Mouse (Mus musculus) CH12.LX (cell line): ENCODE measurements around the gene Rpl7l1. TPM values are rescaled to one million over a fixed set of nuclear protein-coding genes. Genes with fewer than 3 reads are reported as not detected.
A peak's percentile ranks its signal among the peaks of the same experiment; 100 is the strongest.

ENCODE experiments used
- DNase-seq: peaks from one replicate; pipeline ENCODE4 v3.0.0-alpha.2; 2013; ENCODE audit errors: extremely low read depth
- H3K27ac ChIP-seq: 2 replicates; pipeline ENCODE4 v1.5.1; 2012; ENCODE audit warnings: low read depth, mild to moderate bottlenecking, control low read depth, moderate library complexity; ENCODE audit not compliant: insufficient read depth
- H3K27me3 ChIP-seq: replicated peaks from 2 replicates; pipeline ENCODE3; 2012; ENCODE audit warnings: inconsistent platforms
- H3K36me3 ChIP-seq, 2 experiments: replicated peaks in 1 of 2; 2 replicates each; pipeline versions ENCODE3 to v1.6.1; 2012; ENCODE audit warnings: inconsistent platforms in 1 of 2, low read length in 1 of 2, mild to moderate bottlenecking in 1 of 2, mixed read lengths in 1 of 2, moderate library complexity in 1 of 2; ENCODE audit not compliant: control insufficient read depth in 1 of 2, insufficient read depth in 1 of 2
- H3K4me1 ChIP-seq, 2 experiments: 2 replicates each; pipeline ENCODE4 v1.6.1; 2012; ENCODE audit warnings: inconsistent platforms in 1 of 2, moderate library complexity in 1 of 2; ENCODE audit not compliant: insufficient read depth in 2 of 2, control insufficient read depth in 1 of 2
- H3K4me2 ChIP-seq: 2 replicates; pipeline ENCODE4 v1.6.1; 2012; ENCODE audit warnings: low read depth, mild to moderate bottlenecking, control low read depth; ENCODE audit not compliant: poor library complexity, insufficient read depth, severe bottlenecking
- H3K4me3 ChIP-seq, 3 experiments: fragments of 150-350 bp in 1 of 3; sonication (generic) in 1 of 3; replicated peaks in 1 of 3; 2 replicates each; pipeline versions ENCODE3 to v1.5.1; 2011 to 2012; ENCODE audit warnings: low read depth in 2 of 3, low read length in 2 of 3, mild to moderate bottlenecking in 2 of 3, moderate library complexity in 2 of 3, control low read depth in 1 of 3, improper control_type of control experiment in 1 of 3, inconsistent platforms in 1 of 3, mixed read lengths in 1 of 3; ENCODE audit not compliant: poor library complexity in 1 of 3
- H3K79me2 ChIP-seq: replicated peaks from 2 replicates; pipeline ENCODE4 v1.6.1; 2012; ENCODE audit warnings: mild to moderate bottlenecking, moderate library complexity; ENCODE audit not compliant: control insufficient read depth, poor library complexity, insufficient read depth, severe bottlenecking; ENCODE audit errors: extremely low read depth
- H3K9ac ChIP-seq: 2 replicates; pipeline ENCODE4 v1.6.1; 2012; ENCODE audit warnings: low read depth, mild to moderate bottlenecking, control low read depth, moderate library complexity; ENCODE audit not compliant: insufficient read depth
- H3K9me3 ChIP-seq: replicated peaks from 2 replicates; pipeline ENCODE3; 2012; ENCODE audit warnings: low read length, inconsistent platforms, mixed read lengths
- BHLHE40 ChIP-seq: IDR thresholded peaks from 2 replicates; pipeline ENCODE4 v1.6.1; 2011; ENCODE audit warnings: mild to moderate bottlenecking, low read depth, low read length, improper control_type of control experiment
- CHD1 ChIP-seq: IDR thresholded peaks from 2 replicates; pipeline ENCODE4 v1.6.1; 2012; ENCODE audit warnings: low read depth, low read length, improper control_type of control experiment, inconsistent platforms
- CHD2 ChIP-seq: IDR thresholded peaks from 2 replicates; pipeline ENCODE4 v1.6.1; 2011; ENCODE audit warnings: low read length, improper control_type of control experiment
- E2F4 ChIP-seq: IDR thresholded peaks from 2 replicates; pipeline ENCODE4 v1.6.1; 2011; ENCODE audit warnings: low read depth, low read length, improper control_type of control experiment; ENCODE audit not compliant: insufficient replicate concordance
- ELF1 ChIP-seq: IDR thresholded peaks from 2 replicates; pipeline ENCODE4 v1.6.1; 2014; ENCODE audit warnings: low read depth, mild to moderate bottlenecking, inconsistent platforms, low read length, improper control_type of control experiment
- EP300 ChIP-seq: IDR thresholded peaks from 2 replicates; pipeline ENCODE4 v1.6.1; 2011; ENCODE audit warnings: low read length, improper control_type of control experiment
- ETS1 ChIP-seq: conservative IDR thresholded peaks from 2 replicates; pipeline ENCODE4 v1.6.1; 2012; ENCODE audit warnings: low read depth, mild to moderate bottlenecking, inconsistent platforms, low read length, improper control_type of control experiment, moderate library complexity
- GABPA ChIP-seq: IDR thresholded peaks from 2 replicates; pipeline ENCODE4 v1.6.1; 2012; ENCODE audit warnings: low read depth, low read length, improper control_type of control experiment, inconsistent platforms; ENCODE audit not compliant: insufficient replicate concordance
- HCFC1 ChIP-seq: IDR thresholded peaks from 2 replicates; pipeline ENCODE4 v1.6.1; 2012; ENCODE audit warnings: low read depth, mild to moderate bottlenecking, inconsistent platforms, low read length, improper control_type of control experiment
- IRF4 ChIP-seq: IDR thresholded peaks from 2 replicates; pipeline ENCODE4 v1.6.1; 2014; ENCODE audit warnings: low read depth, mild to moderate bottlenecking, inconsistent platforms, low read length, improper control_type of control experiment
- JUN ChIP-seq: IDR thresholded peaks from 2 replicates; pipeline ENCODE4 v1.6.1; 2011; ENCODE audit warnings: low read depth, mild to moderate bottlenecking, low read length, improper control_type of control experiment, moderate library complexity; ENCODE audit not compliant: insufficient read depth
- JUND ChIP-seq: conservative IDR thresholded peaks from 2 replicates; pipeline ENCODE4 v1.6.1; 2011; ENCODE audit warnings: low read depth, low read length, improper control_type of control experiment
- KAT2A ChIP-seq: IDR thresholded peaks from 2 replicates; pipeline ENCODE4 v1.6.1; 2012; ENCODE audit warnings: low read length, improper control_type of control experiment, inconsistent platforms; ENCODE audit not compliant: insufficient replicate concordance
- MAFK ChIP-seq: IDR thresholded peaks from 2 replicates; pipeline ENCODE4 v1.6.1; 2011; ENCODE audit warnings: low read length, improper control_type of control experiment; ENCODE audit not compliant: insufficient replicate concordance
- MAX ChIP-seq: IDR thresholded peaks from 2 replicates; pipeline ENCODE4 v1.6.1; 2011; ENCODE audit warnings: low read length, improper control_type of control experiment
- MEF2A ChIP-seq: IDR thresholded peaks from 2 replicates; pipeline ENCODE4 v1.6.1; 2014; ENCODE audit warnings: low read depth, mild to moderate bottlenecking, inconsistent platforms, low read length, improper control_type of control experiment, borderline replicate concordance
- MXI1 ChIP-seq: IDR thresholded peaks from 2 replicates; pipeline ENCODE4 v1.6.1; 2011; ENCODE audit warnings: mild to moderate bottlenecking, low read depth, low read length, improper control_type of control experiment
- MYC ChIP-seq: IDR thresholded peaks from 2 replicates; pipeline ENCODE4 v1.6.1; 2011; ENCODE audit warnings: low read depth, mild to moderate bottlenecking, improper control_type of control experiment, low read length
- NRF1 ChIP-seq: IDR thresholded peaks from 2 replicates; pipeline ENCODE4 v1.6.1; 2014; ENCODE audit warnings: low read depth, mild to moderate bottlenecking, inconsistent platforms, low read length, improper control_type of control experiment, moderate library complexity
- PAX5 ChIP-seq: IDR thresholded peaks from 2 replicates; pipeline ENCODE4 v1.6.1; 2012; ENCODE audit warnings: low read length, inconsistent platforms, mixed read lengths
- POLR2A ChIP-seq: IDR thresholded peaks from 2 replicates; pipeline ENCODE4 v1.6.1; 2011; ENCODE audit warnings: low read depth, mild to moderate bottlenecking, improper control_type of control experiment, low read length
- POLR2AphosphoS2 ChIP-seq: IDR thresholded peaks from 2 replicates; pipeline ENCODE4 v1.6.1; 2011; ENCODE audit warnings: low read depth, low read length, improper control_type of control experiment
- RAD21 ChIP-seq: IDR thresholded peaks from 2 replicates; pipeline ENCODE4 v1.6.1; 2011; ENCODE audit warnings: low read depth, mild to moderate bottlenecking, low read length, improper control_type of control experiment, moderate library complexity
- RCOR1 ChIP-seq: conservative IDR thresholded peaks from 2 replicates; pipeline ENCODE4 v1.6.1; 2012; ENCODE audit warnings: low read depth, mild to moderate bottlenecking, inconsistent platforms, low read length, improper control_type of control experiment
- SIN3A ChIP-seq: IDR thresholded peaks from 2 replicates; pipeline ENCODE4 v1.6.1; 2012; ENCODE audit warnings: low read length, improper control_type of control experiment, inconsistent platforms
- SMC3 ChIP-seq: IDR thresholded peaks from 2 replicates; pipeline ENCODE4 v1.6.1; 2011; ENCODE audit warnings: low read depth, low read length, improper control_type of control experiment
- TBP ChIP-seq: conservative IDR thresholded peaks from 2 replicates; pipeline ENCODE4 v1.6.1; 2011; ENCODE audit warnings: low read depth, low read length, improper control_type of control experiment
- TCF12 ChIP-seq: IDR thresholded peaks from 2 replicates; pipeline ENCODE4 v1.6.1; 2014; ENCODE audit warnings: low read depth, mild to moderate bottlenecking, inconsistent platforms, low read length, improper control_type of control experiment
- USF2 ChIP-seq: conservative IDR thresholded peaks from 2 replicates; pipeline ENCODE4 v1.6.1; 2011; ENCODE audit warnings: low read depth, low read length, improper control_type of control experiment
- ZC3H11A ChIP-seq: IDR thresholded peaks from 2 replicates; pipeline ENCODE4 v1.6.1; 2012; ENCODE audit warnings: low read depth, mild to moderate bottlenecking, inconsistent platforms, low read length, improper control_type of control experiment
- ZMIZ1 ChIP-seq: IDR thresholded peaks from 2 replicates; pipeline ENCODE4 v1.6.1; 2012; ENCODE audit warnings: low read depth, mild to moderate bottlenecking, inconsistent platforms, low read length, improper control_type of control experiment
- ZNF384 ChIP-seq: IDR thresholded peaks from 2 replicates; pipeline ENCODE4 v1.6.1; 2012; ENCODE audit warnings: low read depth, low read length, improper control_type of control experiment, inconsistent platforms
- dilution Hi-C: fragments of 300-500 bp; cut with MboI; formaldehyde crosslinking; loops from 2 replicates; pipeline ENCODE4 v1.14.3; 2020; ENCODE audit warnings: low sequenced_read_pairs; ENCODE audit not compliant: extremely low pct_unique_long_range_greater_than_20kb, extremely low pct_ligation_motif_present
- in situ Hi-C: fragments of 300-500 bp; cut with MboI; formaldehyde crosslinking; loops from 3 replicates; pipeline ENCODE4 v1.14.3; 2019; ENCODE audit warnings: low sequenced_read_pairs, low pct_ligation_motif_present, low pct_unique_long_range_greater_than_20kb, mixed read lengths
- polyA plus RNA-seq: library from polyadenylated mRNA; unstranded; fragments of >175 nt; gene quantifications from 2 replicates; pipeline ENCODE4 v1.2.1, GENCODE M21; 2012; ENCODE audit warnings: low read depth; ENCODE audit not compliant: insufficient read length
- total RNA-seq, 2 experiments: library from RNA; depleted of rRNA; stranded (reverse); fragments of 300-350 nt in 1 of 2; fragments of >200 nt in 1 of 2; gene quantifications; 2 replicates each; pipeline ENCODE4 v1.2.3; 2012 to 2014

Rpl7l1 gene
- total and polyA plus RNA-seq, 3 experiments: 160 to 296 (median 261) TPM

- H3K36me3 ChIP-seq: peaks cover 17 to 26% of the 10 kb centered on the region in 2 experiments
- dilution Hi-C loops: no loop called here
- H3K4me2 ChIP-seq: peak overlapping the region; percentile 88
- no peak for DNase-seq
- no peaks in the 10 kb centered on the region for H3K27me3 ChIP-seq
- H3K27ac ChIP-seq: peak overlapping the region; percentile 99
- TF ChIP-seq ELF1 (no peak), MXI1 (peak; percentile 54; the same call in 1 of the 2 replicates), E2F4 (no peak), RCOR1 (no peak), JUN (no peak), JUND (no peak), MYC (peak; percentile 92), POLR2AphosphoS2 (no peak), USF2 (no peak), MAX (peak; percentile 73; the same call in 1 of the 2 replicates), ZMIZ1 (no peak)
- peaks cover 34% of the 10 kb centered on the region for H3K79me2 ChIP-seq
- peaks cover 17 to 47% of the 10 kb centered on the region in 2 experiments for H3K4me1 ChIP-seq
- in situ Hi-C loops: no loop called here
- peak overlapping the region; percentile 44 to 73 (median 61) for H3K4me3 ChIP-seq
- H3K9ac ChIP-seq: peak overlapping the region; percentile 75
- H3K9me3 ChIP-seq: peaks cover 13% of the 10 kb centered on the region
These were observed 31.9 kb downstream of the Rpl7l1 start for GRCm38 (mm10) chr17:46750580-46750979.

- Histone ChIP-seq H3K9ac (peak overlapping the region; percentile 75), H3K9me3 (peaks cover 8% of the 10 kb centered on the region), H3K79me2 (peaks cover 34% of the 10 kb centered on the region), H3K4me1 (peaks cover 19 to 59% of the 10 kb centered on the region in 2 experiments), H3K4me3 (peak overlapping the region in 1 of 3 experiments; percentile 73), H3K27ac (peak overlapping the region; percentile 92), H3K4me2 (peak overlapping the region; percentile 88), H3K36me3 (peaks cover 24 to 33% of the 10 kb centered on the region in 2 experiments), H3K27me3 (no peaks in the 10 kb centered on the region)
- peak; percentile 87 for DNase-seq
- dilution Hi-C loops (no loop called here), in situ Hi-C loops (no loop called here)
- TF ChIP-seq SMC3 (no peak), ZNF384 (no peak), PAX5 (no peak), ELF1 (no peak), CHD2 (no peak), TCF12 (peak; percentile 89), KAT2A (no peak), ZC3H11A (no peak), USF2 (no peak), RAD21 (no peak), EP300 (peak; percentile 47), SIN3A (no peak; the same call in 1 of the 2 replicates), JUN (no peak; the same call in 1 of the 2 replicates), MAFK (no peak), BHLHE40 (peak; percentile 92), POLR2A (peak; percentile 77), MXI1 (peak; percentile 79; the same call in 1 of the 2 replicates), E2F4 (no peak), TBP (peak; percentile 86; the same call in 1 of the 2 replicates), JUND (no peak), MEF2A (peak; percentile 79; the same call in 1 of the 2 replicates), HCFC1 (no peak), CHD1 (no peak), GABPA (no peak), IRF4 (peak; percentile 82), ETS1 (peak; percentile 85), MYC (0 out of 2 replicates have a peak, but pooled peaks have one; percentile 59), NRF1 (peak; percentile 43; the same call in 1 of the 2 replicates), POLR2AphosphoS2 (no peak)
These were observed 33.2 kb downstream of the Rpl7l1 start for GRCm38 (mm10) chr17:46749282-46749681.
